Mouse (Mus musculus): ENCODE measurements at regions not wholly inside any gene's neighbourhood (a gene's known extent, or its start where the extent isn't known, plus 50 kb on each side); places are given as distances from the start of the nearest gene placed in this dataset.

DNA sequence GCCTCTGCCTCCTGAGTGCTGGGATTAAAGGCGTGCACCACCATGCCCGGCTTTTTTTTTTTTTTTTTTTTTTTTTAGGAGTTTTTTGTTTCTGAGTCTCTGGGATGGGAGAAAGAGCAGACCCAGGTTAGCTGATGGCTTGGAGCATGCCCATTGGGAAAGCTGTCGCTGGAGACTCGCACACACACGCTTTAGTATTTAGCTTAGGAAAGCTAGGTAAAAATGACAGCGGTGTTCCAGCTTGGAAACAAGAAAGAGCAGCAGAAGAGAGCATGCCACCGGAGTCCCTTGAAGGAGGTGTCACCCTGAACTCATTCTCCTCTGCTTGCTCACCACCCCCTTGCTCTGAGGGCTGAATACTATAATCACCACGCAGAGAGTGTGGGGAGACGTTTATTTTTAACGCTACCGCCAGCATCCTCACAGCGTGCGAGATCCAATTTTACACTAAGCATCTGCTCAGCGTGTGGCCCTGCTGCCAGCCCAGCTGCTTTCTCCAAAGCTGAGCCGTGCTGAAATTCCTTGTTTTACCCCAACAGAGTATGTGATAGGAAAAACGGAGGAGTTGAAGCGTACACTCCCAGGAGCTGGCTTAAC is 95.9 kb upstream of the Map3k1 start:
- peak; percentile 58 for DNase-seq (ENCODE audit: low read depth, low spot score)

DNA sequence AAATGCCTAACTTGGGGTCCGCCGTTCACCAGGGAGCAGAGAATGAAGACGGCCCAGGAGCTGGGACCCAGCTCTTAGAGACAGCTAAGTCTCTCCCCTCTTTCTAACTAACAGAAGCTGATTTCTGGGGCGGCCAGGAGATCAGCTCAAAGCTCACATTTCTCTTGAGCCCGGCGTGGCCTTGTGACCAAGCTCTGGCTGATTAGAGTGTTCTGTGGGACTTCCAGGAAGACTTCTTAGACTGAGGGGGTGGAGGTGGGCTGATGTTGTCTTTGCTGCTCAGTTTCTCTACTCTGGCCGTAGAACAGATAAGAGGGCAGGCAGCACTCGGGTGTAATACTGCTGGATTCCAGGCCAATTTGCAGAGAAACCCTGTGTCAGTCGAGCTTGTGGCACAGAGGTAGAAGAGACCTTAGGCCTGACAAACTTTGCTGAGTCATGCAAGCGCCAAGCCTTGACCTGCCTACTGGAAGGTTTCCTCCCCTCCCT is 96.5 kb upstream of the Map3k1 start:
- peak; percentile 68 for DNase-seq (ENCODE audit: low read depth, low spot score)

DNA sequence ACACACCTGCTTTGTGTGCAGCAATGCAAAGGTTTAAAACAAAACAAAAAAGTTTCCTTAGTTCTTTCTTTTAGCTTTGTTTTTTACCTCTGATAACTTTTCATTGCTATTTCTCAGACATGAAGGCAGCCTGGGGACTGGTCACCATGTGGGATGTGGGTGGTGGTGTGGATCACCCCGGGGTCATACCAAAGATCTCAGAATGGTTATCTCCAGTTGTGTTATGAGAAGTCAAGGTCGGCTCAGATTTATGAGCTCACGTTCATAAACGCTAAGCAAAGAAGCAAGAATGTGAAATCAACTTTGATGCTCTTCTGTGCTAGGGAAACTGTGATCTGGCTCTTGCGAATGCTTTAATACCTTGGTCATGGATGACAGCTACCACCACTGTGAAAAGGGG is 102.3 kb upstream of the Map3k1 start:
- no peak for DNase-seq (ENCODE audit: low read depth, low spot score)

DNA sequence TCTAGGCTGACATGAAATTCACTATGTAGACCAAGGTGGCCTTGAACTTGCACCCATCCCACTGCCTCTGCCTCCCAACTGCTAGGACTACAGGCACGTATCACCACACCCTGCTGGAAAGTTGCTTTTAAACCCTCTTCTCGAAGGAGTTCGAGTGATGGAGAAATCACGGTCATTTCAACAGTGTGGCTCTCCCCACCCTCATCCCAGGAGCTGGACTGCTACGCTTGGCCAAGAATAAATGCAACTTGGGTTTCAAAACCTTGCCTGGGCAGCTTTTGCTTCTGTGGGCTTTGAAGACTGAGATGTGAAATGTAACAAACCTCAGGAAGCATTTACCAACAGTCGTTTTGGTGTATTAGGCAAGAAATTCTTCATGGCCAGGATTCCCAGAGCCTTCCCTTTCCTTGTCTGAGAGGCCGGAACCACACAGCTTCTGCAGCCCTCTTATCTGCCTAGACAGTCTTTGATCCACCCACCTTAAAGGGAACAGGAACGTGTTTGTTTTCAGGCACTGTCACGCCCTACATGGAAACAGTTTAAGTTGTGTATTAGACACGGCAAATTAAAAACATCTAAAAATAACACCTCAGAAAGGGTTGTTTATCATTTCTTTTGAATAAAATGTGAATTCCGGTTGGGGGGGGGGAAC is 103.0 kb upstream of the Map3k1 start:
- DNase-seq (ENCODE audit: low read depth, low spot score): no peak

DNA sequence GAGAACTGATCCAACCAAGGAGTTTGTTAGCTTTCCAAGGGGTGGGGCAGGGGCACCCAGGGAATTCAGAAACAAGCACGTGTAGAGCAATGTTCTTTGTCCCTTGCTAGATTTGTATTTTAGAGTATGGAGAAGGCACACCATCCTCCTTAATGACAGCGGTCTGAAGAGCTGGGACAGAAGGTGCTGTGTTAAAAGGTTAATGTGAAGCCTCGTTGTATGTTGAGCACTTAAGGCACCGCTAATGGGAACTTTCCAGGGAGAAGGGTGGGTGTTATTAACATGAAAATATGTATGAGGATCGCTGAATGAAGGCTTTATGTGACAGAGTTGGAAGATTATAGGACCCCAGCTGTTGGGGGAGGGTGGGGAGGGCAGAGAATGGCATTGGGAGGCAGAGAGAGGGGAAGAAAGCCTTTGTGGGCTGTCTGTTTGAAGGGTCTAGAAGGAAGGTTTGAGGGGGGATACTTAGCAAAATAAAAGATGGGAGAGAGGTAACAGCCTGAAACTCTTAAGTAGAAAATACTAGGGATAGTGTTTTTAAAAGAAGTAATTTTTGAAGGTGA is 105.6 kb upstream of the Map3k1 start:
- no peak for DNase-seq (ENCODE audit: low read depth, low spot score)

DNA sequence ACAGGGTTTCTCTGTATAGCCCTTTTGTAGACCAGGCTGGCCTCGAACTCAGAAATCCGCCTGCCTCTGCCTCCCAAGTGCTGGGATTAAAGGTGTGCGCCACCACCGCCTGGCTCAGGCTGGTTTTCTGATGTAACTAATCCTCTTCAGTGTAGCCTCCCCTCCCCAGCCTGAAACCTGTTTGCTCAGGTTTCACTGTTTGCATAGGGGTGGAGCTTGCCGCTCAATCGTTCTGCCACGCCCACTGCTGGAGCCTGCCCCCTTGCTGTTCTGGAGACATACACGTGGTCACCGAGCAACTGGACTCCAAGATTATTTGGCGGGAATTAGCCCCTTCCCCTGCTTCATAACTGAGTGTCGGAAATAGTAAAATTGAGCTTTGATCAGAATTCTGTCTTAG is 110.6 kb upstream of the Map3k1 start:
- peak; percentile 93 for DNase-seq (ENCODE audit: low read depth, low spot score)

DNA sequence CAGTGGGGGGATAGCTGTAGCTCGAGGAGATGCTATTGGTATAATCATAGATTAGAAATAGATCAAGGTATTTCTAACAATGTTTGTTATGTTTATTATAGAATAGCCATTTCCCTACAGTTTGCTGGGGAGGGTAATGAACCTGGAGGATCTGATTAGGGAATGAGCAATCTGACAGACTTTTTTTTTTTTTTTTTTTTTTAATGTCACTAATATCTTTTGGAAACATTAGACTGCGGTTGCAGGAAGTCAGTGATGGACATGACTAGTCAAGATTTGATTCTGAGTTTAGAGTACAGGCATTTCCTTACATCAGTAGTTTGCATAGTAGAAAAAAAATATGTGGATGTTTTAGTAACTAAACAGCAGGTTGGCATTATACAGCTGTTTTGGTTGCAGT is 111.7 kb upstream of the Map3k1 start:
- no peak for DNase-seq (ENCODE audit: low read depth, low spot score)

DNA sequence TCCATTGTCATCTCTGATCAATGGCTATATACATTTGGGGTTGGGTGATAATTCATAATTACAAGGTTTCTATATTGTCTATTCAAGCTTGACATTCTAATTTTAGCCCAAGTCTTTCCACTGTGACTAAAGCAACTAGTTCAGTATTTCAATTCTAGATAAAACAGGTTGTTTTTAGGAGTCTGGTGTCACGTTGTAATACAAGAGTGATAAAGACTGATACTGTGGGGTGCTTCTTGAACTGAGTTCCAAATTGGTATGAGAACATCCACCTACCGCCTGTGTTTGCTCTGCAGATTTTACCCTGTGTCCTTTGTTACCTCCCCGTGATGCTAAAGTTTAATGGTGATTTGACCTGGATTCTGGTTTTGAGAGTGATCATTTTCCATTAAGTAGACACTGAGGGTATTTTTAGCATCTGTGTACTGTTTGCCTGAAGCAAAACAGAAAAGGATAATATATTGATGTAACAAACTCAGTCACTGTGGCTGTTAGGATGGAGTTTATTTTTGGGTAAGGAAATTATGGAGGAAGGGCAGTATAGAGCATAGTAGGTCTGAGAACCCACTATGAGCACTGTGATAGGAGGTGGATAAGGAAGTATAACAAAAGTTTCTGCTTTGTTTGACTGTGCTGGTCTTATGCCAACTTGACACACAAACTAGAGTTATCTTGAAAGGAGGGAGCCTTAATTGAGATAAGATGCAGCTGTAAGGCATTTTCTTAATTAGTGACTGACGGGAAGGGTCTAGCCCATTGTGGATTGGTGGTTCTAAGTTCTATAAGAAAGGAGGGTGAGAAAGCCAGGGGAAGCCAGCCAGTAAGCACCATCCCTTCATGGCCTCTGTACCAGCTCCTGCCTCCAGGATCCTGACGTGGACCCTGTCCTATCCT is 112.6 kb upstream of the Map3k1 start:
- DNase-seq (ENCODE audit: low read depth, low spot score): no peak

DNA sequence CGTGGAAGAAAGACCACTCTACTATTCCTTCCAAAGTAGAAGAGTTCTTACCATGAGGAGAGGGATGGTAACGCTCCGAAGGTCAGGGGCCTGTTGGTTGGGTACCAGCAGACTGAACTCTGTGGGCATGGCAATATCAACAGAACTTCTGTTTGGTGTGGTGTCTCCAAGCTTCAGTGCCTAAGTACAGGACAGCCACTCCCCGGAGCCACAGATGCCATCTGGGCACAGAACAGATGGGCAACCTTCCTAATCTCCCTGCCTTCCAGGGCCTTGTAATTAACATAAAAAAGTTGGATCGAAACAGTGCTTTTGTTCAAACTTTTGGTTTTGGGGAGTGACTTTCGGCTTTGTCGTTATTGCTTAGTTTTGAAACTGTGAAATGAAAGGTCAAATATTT is 116.6 kb upstream of the Map3k1 start:
- DNase-seq (ENCODE audit: low read depth, low spot score): no peak

DNA sequence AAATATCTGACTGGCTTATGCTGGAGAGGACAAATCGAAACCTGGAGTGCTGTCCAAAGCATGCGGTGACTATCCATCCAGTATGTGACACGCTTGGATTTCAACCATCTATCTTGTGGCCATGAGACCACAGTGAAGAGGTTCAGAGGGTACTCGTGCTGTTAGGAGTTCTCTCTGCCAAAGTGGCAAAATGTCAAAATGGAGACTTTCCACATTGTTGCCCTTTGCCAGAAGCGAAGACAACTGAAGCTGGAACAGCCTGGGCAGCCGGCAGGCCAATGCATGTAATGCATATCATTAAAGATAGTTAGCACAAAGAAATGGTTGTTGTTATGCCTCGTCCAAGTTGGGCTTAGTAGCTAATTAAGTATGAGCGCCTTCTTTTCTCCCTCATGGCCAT is 118.0 kb upstream of the Map3k1 start:
- DNase-seq (ENCODE audit: low read depth, low spot score): no peak

DNA sequence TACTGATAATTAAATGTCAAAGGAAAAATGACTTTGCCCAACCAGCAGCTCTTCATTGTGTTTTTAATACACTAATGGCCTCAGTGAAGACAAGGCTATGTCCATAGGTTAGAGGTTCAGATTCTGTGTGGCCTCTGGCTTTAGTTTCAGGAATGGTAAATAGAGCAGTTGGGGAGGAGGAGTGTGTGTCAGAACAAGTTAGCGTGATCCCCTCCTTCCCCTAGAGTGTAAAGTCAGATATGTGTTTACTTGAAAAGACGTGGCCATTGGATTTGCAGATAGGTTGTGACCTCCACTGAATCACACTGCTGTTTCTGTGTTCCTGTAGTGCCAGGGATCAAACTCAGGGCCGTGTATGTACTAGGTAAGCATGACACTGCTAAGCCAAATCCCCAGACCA is 118.7 kb upstream of the Map3k1 start:
- DNase-seq (ENCODE audit: low read depth, low spot score): no peak

DNA sequence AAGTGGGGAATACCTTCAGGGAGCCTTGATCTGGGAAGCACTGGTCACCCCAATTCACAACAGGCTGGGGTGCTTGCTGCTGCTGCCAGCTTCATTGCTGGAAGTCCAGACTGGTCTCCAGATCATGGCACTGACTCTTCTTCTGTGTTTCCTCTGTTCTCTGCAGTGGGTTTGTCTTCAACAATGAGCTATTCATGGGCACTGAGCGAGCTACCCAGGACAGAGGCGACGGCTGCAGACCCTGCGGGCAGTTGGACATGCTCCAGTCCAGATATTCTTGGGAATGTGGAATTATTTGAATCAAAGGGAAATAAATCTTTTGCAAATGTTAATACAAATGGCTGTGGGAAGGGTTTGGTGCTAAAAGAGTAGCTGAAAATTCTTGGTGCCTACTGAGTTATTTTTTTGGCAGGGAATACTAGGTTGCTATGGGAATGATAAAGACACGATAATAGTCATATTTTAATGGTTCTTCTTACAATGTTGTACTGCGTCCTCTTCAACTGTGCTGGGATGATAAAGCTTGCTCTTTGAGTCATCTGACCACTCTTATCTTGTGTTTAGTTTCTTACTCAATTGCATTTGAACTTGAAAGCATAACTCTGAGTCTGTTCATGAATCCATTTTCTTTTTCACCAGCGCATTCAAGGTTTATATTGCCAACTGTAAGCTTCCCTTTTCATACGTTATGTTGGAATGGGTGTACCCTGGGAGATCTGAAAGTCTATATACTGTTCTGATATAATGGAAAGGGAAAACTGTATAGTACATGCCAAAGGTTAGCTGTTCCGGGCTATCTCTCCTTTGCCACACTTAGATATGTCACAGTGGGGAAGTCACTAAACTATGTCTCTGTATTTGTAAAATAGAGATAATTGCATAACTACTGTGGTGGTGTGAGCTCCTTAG is 120.1 kb upstream of the Map3k1 start:
- no peak for DNase-seq (ENCODE audit: low read depth, low spot score)

DNA sequence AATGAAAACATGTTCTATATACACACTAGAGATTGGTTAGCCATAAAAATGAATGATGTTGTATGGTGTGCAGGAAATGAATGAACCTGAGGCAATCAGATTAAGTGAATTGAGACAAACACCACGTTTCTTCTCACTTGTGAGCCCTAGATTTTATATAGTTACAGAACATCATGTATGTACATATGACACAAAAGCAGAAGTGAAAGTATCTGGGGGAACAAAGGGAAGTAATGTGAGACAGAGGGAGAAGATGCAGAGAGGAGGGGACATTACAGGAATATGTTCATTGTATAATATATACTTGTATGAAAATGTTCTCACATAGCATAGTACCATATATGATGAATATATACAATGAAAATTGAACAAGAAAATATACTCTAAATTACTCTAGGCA is 121.1 kb upstream of the Map3k1 start:
- no peak for DNase-seq (ENCODE audit: low read depth, low spot score)

DNA sequence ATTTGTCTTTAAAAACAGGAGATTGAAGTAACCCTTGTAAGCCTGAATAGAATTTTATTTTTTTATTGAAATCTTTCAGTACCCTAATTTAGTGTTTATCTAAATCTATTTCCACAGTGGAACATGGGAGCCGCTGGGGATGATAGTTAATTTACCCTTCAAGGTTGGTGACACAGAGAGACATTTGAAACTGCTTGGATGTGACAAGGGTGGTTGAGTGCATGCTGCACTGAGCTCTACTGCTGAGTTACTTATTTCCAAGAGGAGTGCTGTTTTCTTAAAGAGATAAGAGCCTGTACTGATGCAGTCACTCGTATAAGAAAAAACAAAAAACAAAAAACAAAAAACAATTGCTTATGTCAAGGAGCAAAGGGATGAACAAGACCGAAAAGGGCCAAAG is 123.7 kb upstream of the Map3k1 start:
- DNase-seq (ENCODE audit: low read depth, low spot score): no peak

DNA sequence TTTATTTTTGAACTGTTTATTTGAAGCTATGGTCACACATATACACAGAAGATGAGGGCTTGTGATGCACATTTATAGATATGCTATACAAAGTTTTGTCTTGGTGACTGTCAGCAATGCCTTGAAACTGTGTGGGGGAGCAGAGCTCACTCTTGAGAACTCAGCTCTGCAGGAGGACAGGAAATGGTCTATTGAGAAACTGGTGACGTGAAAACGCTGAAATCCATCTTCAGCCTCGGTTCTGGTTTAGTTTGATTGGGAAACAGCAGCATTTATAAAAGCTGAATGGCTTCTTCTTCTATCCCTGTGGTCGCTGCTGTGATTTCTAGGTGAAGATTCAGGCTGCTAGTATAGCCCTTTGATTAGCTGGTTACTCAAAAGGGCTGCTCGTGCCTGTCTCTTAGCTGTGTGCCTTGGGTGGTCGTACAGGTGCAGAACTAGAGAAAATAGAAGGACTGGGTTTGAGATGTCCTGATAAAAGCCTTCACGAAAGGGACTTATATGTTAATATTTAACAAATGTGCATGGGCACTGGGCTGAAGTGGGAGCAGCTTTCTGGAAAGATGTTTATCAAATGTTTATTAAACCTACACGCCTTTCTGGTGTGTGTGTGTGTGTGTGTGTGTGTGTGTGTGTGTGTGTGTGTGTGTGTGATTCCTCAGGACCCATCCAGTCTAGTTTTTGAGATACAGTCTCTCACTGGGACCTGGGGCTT is 124.9 kb upstream of the Map3k1 start:
- no peak for DNase-seq (ENCODE audit: low read depth, low spot score)

DNA sequence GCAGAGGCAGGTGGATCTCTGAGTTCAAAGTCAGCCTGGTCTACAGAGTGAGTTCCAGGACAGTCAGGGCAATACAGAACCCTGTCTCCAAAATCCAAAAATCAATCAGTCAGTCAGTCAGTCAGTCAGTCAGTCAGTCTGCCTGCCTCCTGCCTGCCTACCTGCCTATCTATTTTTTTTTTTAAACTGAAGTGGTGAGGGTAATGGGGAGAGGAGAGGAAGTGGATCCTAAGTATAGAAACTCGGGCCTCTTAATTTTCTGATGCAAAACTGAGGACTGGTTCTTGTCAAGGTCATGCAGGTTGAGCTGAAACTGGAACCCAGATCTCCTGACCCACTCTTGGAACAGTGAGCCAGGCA is 126.9 kb upstream of the Map3k1 start:
- no peak for DNase-seq (ENCODE audit: low read depth, low spot score)

DNA sequence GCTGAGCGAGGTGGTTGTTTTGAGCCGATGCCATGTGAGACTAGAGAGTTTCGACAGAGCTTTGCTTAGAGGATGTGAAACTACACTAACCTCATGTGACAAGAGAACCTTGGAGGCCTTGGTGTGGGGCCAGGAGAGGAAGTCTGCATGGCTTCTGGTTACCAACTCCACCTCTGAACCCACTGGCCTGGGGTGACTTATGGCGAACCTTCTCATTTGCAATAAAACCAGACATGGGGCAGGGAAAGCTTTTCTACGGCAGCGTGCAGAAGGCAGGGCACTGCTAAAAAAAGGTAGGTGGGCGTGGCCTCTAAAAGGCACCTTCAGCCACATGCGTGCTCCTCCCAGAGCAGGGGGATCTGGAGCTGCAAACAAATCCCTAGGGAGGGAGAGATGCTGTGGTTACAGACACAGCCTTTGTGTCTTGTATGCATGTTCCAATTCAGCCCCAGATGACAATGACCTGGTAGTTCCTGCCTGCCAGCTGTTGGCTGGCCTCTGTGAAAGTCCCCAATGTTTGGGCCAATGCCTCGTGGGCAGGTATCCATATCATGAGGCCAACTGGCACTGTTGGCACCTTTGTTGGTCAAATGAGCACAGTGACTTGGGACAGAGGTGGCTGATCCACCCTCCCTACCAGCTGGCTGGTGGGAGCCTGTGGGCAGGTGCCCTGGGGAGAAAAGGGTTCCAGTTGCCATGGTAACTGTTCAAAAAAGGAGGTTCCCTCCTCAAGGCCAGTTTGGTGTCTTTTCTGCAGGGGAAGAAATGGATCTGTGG is 127.5 kb upstream of the Map3k1 start:
- peak; percentile 80 for DNase-seq (ENCODE audit: low read depth, low spot score)

DNA sequence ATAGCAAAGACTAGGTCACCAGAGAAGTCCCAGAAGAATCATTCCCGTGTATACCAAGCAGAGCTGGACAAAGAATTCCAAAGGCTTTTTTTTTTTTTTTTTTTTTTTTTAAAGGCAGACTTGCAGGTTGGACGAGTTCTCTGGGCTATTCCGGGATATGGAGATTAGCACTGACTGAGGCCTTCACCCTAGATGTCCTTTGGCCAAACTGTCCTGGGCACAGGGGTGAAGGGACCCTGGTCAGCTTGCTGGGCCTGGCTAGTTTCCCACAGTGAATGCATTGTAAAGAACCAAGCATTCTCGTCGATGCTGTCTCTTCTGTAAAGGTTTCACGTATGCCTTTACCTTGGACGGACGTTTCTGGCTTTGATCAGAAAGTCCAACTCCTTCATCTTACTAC is 128.2 kb upstream of the Map3k1 start:
- DNase-seq (ENCODE audit: low read depth, low spot score): no peak

DNA sequence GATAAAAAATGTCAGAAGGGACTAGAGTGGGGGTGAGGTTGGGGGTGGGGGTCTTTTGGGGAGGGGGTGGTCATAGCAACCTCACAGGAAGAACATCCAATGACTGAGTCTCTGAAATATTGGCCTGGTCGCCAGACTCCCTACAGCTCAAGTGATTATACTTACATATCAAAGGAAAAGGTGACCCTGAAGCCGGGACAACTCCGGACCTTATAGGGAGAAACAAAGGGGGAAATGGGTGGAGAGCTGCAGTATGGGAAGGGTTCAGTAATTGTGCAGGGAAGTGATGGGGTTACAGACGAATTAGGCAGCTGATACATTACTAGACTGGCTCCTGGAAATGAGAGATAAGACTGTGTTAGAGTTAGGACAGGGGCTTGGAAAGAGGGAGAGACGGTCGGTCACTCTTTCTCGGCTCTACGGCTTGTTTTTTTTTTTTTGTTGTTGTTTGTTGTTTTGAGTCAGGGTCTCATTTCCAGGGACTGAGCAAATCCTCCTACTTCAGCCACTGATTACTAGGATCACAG is 130.2 kb upstream of the Map3k1 start:
- DNase-seq (ENCODE audit: low read depth, low spot score): peak; percentile 79
